ENCODE assay signal across 17 mouse cellular contexts in the genomic region with DNA sequence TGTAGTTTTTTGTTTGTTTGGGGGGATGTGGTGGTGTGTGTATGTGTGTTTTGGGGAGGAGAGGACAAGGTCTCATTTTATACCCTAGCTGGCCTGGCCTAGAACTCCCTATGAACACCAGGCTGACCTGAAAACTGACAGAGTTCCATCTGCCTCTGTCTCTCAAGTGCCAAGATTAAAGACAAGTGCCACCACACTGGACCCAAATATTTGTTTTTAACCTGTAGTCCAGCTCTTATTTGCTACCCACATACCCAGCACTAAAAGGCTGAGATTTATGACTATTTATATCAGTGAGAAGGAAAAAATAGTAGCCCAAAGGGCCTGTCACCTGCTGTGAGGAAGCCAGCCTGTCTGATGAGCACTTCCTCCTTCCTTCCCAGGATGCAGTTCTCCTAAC. TPM values are rescaled to one million over a fixed set of nuclear protein-coding genes. Genes with fewer than 3 reads are reported as not detected.
DNase-seq lines count a peak whose midpoint lies in the region; ATAC-seq and TF ChIP-seq lines count a peak whose summit lies in the region.
"Had no signal": no experiment of that assay in that cellular context is flagged by ENCODE, and none has a peak within 500 bp of the region (broad histone marks: within the 10 kb centered on the region; RNA-seq: fewer than 3 reads in every experiment).

No protein-coding gene starts in this region.

- H3K4me3 ChIP-seq in heart, embryonic 13.5 days, result no peak overlapping the region
- H3K4me3 ChIP-seq in layer of hippocampus, adult 2 months, result no peak overlapping the region
- no peak overlapping the region for H3K4me3 ChIP-seq in MEL (ENCODE audit: control insufficient read depth in 1 of 2, insufficient read depth in 1 of 2, low read depth in 2 of 2, low read length in 2 of 2)
- H3K4me3 ChIP-seq: embryonic facial prominence, embryonic 13.5 days; hindbrain, embryonic 15.5 days; limb, embryonic 12.5 days; midbrain, embryonic 13.5 days had no signal

- H3K36me3 ChIP-seq in heart, embryonic 13.5 days, result no peaks in the 10 kb centered on the region
- peaks cover 0 to 2% of the 10 kb centered on the region in 2 experiments; a peak in 1 of 4 replicates for H3K36me3 ChIP-seq in MEL (ENCODE audit: control insufficient read depth in 1 of 2, insufficient read depth in 2 of 2, low read length in 2 of 2)
- H3K36me3 ChIP-seq: embryonic facial prominence, embryonic 13.5 days; limb, embryonic 12.5 days had no signal

- no peak for TF ChIP-seq EP300 in MEL (IDR thresholded peaks at IDR 0.05; ENCODE audit: low read depth in 1 of 2, low read length in 2 of 2)

- no peak for DNase-seq in heart, postnatal 4 days
- DNase-seq in layer of hippocampus, adult 2 months (ENCODE audit: low spot score in 2 of 2), result no peak
- DNase-seq in layer of hippocampus, adult 18-20 months (ENCODE audit: low spot score in 2 of 2), result no peak
- DNase-seq in A20 (ENCODE audit: low read depth, low spot score) (peak; percentile 36), MEL (ENCODE audit: low read depth, low spot score) (peak; percentile 30)
- DNase-seq in thymus, postnatal 36 days, result no peak
- DNase-seq: heart, adult 11 months; kidney, postnatal 25 days; layer of hippocampus, postnatal 36 days; lung, adult 2 months; right cerebral cortex, postnatal 25 days had no signal

- peaks cover 59% of the 10 kb centered on the region for H3K4me1 ChIP-seq in heart, embryonic 13.5 days
- H3K4me1 ChIP-seq in MEL (ENCODE audit: control insufficient read depth in 1 of 2, insufficient read depth in 2 of 2, low read length in 2 of 2), result no peaks in the 10 kb centered on the region

- H3K9ac ChIP-seq in heart, embryonic 13.5 days, result no peak overlapping the region
- no peak overlapping the region for H3K9ac ChIP-seq in MEL (ENCODE audit: control insufficient read depth, low read depth, low read length, poor library complexity, severe bottlenecking)
- H3K9ac ChIP-seq: embryonic facial prominence, embryonic 13.5 days; hindbrain, embryonic 15.5 days; limb, embryonic 12.5 days; midbrain, embryonic 13.5 days had no signal

- ATAC-seq in heart, embryonic 13.5 days (ENCODE audit: extremely low read depth, insufficient number of reproducible peaks, low FRiP score, low TSS enrichment), result no peak
- ATAC-seq: midbrain, embryonic 13.5 days; Patski had no signal

- peak overlapping the region; percentile 82 for H3K27ac ChIP-seq in heart, embryonic 13.5 days (replicated peaks)
- peak overlapping the region; percentile 72; the same call in 1 of the 2 replicates for H3K27ac ChIP-seq in layer of hippocampus, adult 2 months
- H3K27ac ChIP-seq in MEL (ENCODE audit: control insufficient read depth, low read depth, low read length), result no peak overlapping the region
- H3K27ac ChIP-seq: midbrain, embryonic 13.5 days had no signal

- no peak for TF ChIP-seq RAD21 in MEL (IDR thresholded peaks at IDR 0.05; ENCODE audit: low read depth, low read length)

- H3K27me3 ChIP-seq in heart, embryonic 13.5 days (replicated peaks), result no peaks in the 10 kb centered on the region
- H3K27me3 ChIP-seq in MEL (ENCODE audit: control insufficient read depth in 1 of 2, insufficient read depth in 2 of 2, low read length in 2 of 2), result no peaks in the 10 kb centered on the region
- H3K27me3 ChIP-seq: embryonic facial prominence, embryonic 13.5 days; hindbrain, embryonic 15.5 days; limb, embryonic 12.5 days; midbrain, embryonic 13.5 days; Patski had no signal

- TF ChIP-seq POLR2A in MEL (IDR thresholded peaks at IDR 0.05; ENCODE audit: control insufficient read depth in 1 of 2, insufficient read depth in 1 of 2, low read depth in 1 of 2, low read length in 2 of 2, poor library complexity in 1 of 2), result no peak

- no peak overlapping the region for H3K4me2 ChIP-seq in heart, embryonic 13.5 days
- H3K4me2 ChIP-seq: embryonic facial prominence, embryonic 13.5 days; hindbrain, embryonic 15.5 days; limb, embryonic 12.5 days; midbrain, embryonic 13.5 days had no signal

- no peaks in the 10 kb centered on the region for H3K79me2 ChIP-seq in MEL (ENCODE audit: control insufficient read depth, insufficient read depth, low read length, poor library complexity)

- H3K9me3 ChIP-seq in heart, embryonic 13.5 days, result no peaks in the 10 kb centered on the region
- H3K9me3 ChIP-seq in MEL (replicated peaks; ENCODE audit: insufficient read depth, low read length), result no peaks in the 10 kb centered on the region
- H3K9me3 ChIP-seq: embryonic facial prominence, embryonic 13.5 days; hindbrain, embryonic 15.5 days; limb, embryonic 12.5 days; midbrain, embryonic 13.5 days had no signal

- TF ChIP-seq CTCF in layer of hippocampus, adult 2 months (conservative IDR thresholded peaks at IDR 0.05), result no peak
- no peak for TF ChIP-seq CTCF in MEL (IDR thresholded peaks at IDR 0.05 in 2 of 3, conservative IDR thresholded peaks at IDR 0.05 in 1 of 3; ENCODE audit: control insufficient read depth in 1 of 3, insufficient read depth in 1 of 3, low read depth in 2 of 3, low read length in 3 of 3, poor library complexity in 1 of 3, severe bottlenecking in 1 of 3)

TF ChIP-seq in MEL, 35 proteins besides CTCF, POLR2A, EP300 and RAD21:
- TF ChIP-seq POLR2AphosphoS5 (IDR thresholded peaks at IDR 0.05; ENCODE audit: borderline replicate concordance, low read depth, low read length) (no peak), ELF1 (IDR thresholded peaks at IDR 0.05; ENCODE audit: low read depth, low read length) (peak; percentile 42; the same call in 1 of the 2 replicates)

RNA-seq across cellular contexts. Expression of a gene that starts 11.5 kb away (rescaled TPM):
- polyA plus RNA-seq in heart, embryonic 13.5 days (2015; fragmentation: Nextera tagmentation; extraction: Ambion mirVana), result 23.6 and 24.8 TPM in 2 replicates
- 10 to 100 TPM; 34.8 to 39.6 TPM for total RNA-seq in heart, postnatal 4 days (2021)
- total RNA-seq in layer of hippocampus, adult 2 months (2021), result 100 to 1,000 TPM; 550 to 603 TPM
- total RNA-seq in layer of hippocampus, adult 18-20 months (2021), result 100 to 1,000 TPM; 613 to 617 TPM
- total RNA-seq in MEL (2012; rRNA removed), result 7.1 and 8.2 TPM in 2 replicates
- polyA plus RNA-seq in MEL (2012; ENCODE audit: insufficient read depth in 1 of 2, insufficient read length in 2 of 2, low read depth in 1 of 2, low replicate concordance in 2 of 2, missing spikeins in 1 of 2), result 10 to 100 TPM in 1 of 2 experiments, not detected in 1; 33.2 TPM

RNA-seq across cellular contexts. Expression of a gene that starts 40.3 kb away (rescaled TPM):
- 46.4 and 47.1 TPM in 2 replicates for polyA plus RNA-seq in heart, embryonic 13.5 days (2015; fragmentation: Nextera tagmentation; extraction: Ambion mirVana)
- 10 to 100 TPM; 45.4 to 46.0 TPM for total RNA-seq in heart, postnatal 4 days (2021)
- total RNA-seq in layer of hippocampus, adult 2 months (2021), result 10 to 100 TPM; 14.5 to 14.9 TPM
- 10 to 100 TPM; 18.0 to 21.1 TPM for total RNA-seq in layer of hippocampus, adult 18-20 months (2021)
- 11.5 and 17.5 TPM in 2 replicates for total RNA-seq in MEL (2012; rRNA removed)
- 10 to 100 TPM in 1 of 2 experiments, not detected in 1; 20.0 TPM for polyA plus RNA-seq in MEL (2012; ENCODE audit: insufficient read depth in 1 of 2, insufficient read length in 2 of 2, low read depth in 1 of 2, low replicate concordance in 2 of 2, missing spikeins in 1 of 2)

RNA-seq across cellular contexts. Expression of a gene that starts 51.4 kb away (rescaled TPM):
- 0.20 and 0.45 TPM in 2 replicates for polyA plus RNA-seq in heart, embryonic 13.5 days (2015; fragmentation: Nextera tagmentation; extraction: Ambion mirVana)
- total RNA-seq in heart, postnatal 4 days (2021), result not detected
- 1 to 10 TPM in 1 of 2 experiments, not detected in 1; 2.0 TPM for total RNA-seq in layer of hippocampus, adult 2 months (2021)
- total RNA-seq in layer of hippocampus, adult 18-20 months (2021), result 1 to 10 TPM; 1.5 to 1.7 TPM
- 0.12 and 0.13 TPM in 2 replicates for total RNA-seq in MEL (2012; rRNA removed)
- polyA plus RNA-seq in MEL (2012; ENCODE audit: insufficient read depth in 1 of 2, insufficient read length in 2 of 2, low read depth in 1 of 2, low replicate concordance in 2 of 2, missing spikeins in 1 of 2), result 1 to 10 TPM in 1 of 2 experiments, not detected in 1; 2.3 TPM

Comparison
In these comparisons a context has a peak if more than half of its experiments do, and no peak if none do; other contexts are left out.
1. DNase-seq: peak in A20 (single experiment) and MEL (single experiment); none in heart, postnatal 4 days (single experiment), layer of hippocampus, adult 2 months (0 of 2), layer of hippocampus, adult 18-20 months (0 of 2) and thymus, postnatal 36 days (0 of 2).
2. RNA of a gene that starts 11.5 kb away (total RNA-seq): 613 to 617 TPM in layer of hippocampus, adult 18-20 months and 550 to 603 TPM in layer of hippocampus, adult 2 months; 34.8 to 39.6 TPM in heart, postnatal 4 days and 7.1 to 8.2 TPM in MEL; every median in the first group is over 10 times any median in the second.